Mouse (Mus musculus) kidney, adult 2 months (tissue): ENCODE results near the gene Zfp648.

Source experiments
- CTCF ChIP-seq: fragments of 200-500 bp; conservative IDR thresholded peaks from 2 replicates; pipeline ENCODE4 v1.5.1; 2011; ENCODE audit warnings: low read depth, mild to moderate bottlenecking, control low read depth, low read length, moderate library complexity, mixed read lengths; ENCODE audit not compliant: insufficient read depth, insufficient read length
- POLR2A ChIP-seq: fragments of 200-500 bp; IDR thresholded peaks from one replicate; pipeline ENCODE4 v1.6.1; 2011; ENCODE audit warnings: low read depth, low read length, control low read depth

DNA sequence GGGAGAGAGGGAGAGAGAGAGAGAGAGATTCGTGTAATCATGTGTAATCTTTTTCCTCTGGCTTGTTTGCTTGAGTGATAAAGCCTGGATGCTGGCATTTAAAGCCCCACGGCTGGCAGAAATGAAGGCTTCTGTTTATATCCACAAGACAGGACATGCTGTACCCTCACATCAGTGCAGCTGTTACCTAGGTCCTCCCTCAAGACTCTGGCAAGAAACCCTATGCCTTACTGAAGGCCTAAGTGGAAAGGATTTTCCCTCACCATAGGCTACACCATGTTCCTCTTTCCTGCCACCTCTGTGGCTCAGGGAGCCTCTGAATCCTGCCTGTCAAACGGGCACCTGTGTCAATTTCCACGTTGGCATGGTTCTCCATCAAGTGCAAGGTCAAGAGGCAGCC lies 43.9 kb upstream of the Zfp648 start:
- TF ChIP-seq CTCF, result no peak
- no peak for TF ChIP-seq POLR2A
